Mouse (Mus musculus): ENCODE measurements around the gene Nanos2.

Nanos2 gene

GRCm38 (mm10) chr7:19017909-19018308 lies 30.7 kb downstream of the Nanos2 start:
- DNase-seq (ENCODE audit: low spot score): no peak

- DNase-seq (ENCODE audit: low spot score): no peak
Observed at GRCm38 (mm10) chr7:19021048-19021447, 33.8 kb downstream of the Nanos2 start.

- DNase-seq (ENCODE audit: low spot score): no peak
Observed at GRCm38 (mm10) chr7:19022189-19022958, 35.2 kb downstream of the Nanos2 start.

DNA sequence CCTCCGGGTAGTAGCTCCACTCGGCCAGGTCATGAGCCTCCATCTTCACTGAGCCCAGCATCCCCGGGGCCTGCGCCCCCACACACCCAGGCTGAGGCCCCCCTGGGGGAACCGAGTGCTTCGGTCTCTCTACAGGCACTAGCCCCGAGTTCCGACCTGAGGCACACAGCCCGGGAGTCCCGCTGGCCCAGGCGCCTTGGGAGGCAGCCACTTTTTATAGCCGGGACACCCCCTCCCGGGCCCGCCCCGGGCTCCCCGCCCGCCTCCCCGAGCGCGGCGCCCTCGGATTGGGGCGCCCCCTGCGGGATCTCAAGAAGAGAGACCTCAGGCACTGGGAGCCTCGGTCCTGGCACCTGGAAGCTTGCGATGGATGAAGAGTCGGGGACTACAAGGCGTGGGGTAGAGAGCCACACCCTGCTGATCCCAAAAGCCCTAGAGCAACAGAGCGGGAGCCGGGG lies 36.2 kb downstream of the Nanos2 start, which contains the start of gene Foxa3:
Foxa3 (minus strand) TSS at position 182 of the 458 bp plus-strand sequence.
- no peak for DNase-seq (ENCODE audit: low spot score)

GRCm38 (mm10) chr7:19024096-19024506 lies 36.9 kb downstream of the Nanos2 start, which contains the start of gene Sympk:
TSS of gene Sympk (plus strand) at chr7:19024377.
- DNase-seq (ENCODE audit: low spot score): peak; percentile 90

DNA sequence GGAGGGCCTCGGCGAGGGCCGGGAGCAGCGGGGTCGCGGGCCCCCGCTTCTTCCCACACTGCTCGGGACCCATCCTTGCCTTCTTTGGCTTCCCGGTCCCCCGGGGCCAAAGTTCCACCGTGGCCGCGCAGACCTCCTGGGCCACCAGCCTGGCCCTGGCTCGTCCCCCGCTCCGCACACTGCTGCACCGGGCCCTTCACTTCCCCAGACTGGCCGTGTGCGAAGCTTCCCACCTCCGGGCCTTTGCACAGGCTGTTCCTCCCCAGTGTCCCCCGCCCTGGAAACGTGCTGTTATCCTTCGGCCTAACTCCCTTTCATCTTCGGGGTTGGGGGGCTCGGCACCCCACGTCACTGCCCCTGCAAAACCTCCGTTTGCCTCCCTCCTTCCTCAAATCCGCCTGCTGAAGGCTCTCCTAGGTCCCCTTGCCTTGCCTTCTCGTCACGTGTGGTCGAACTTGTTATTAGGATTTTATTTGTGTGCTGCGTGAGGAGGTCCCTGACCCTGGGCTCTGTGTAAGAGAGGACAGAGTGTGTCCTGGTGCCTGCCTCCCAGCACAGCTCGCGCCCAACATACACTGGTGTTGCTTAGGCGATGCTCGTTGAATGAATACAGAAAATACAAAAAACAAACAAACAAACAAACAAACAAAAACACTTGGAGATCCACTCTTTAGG lies 37.5 kb downstream of the Nanos2 start:
- no peak for DNase-seq (ENCODE audit: low spot score)

GRCm38 (mm10) chr7:19028067-19028466 lies 40.9 kb downstream of the Nanos2 start:
- no peak for DNase-seq (ENCODE audit: low spot score)

DNA sequence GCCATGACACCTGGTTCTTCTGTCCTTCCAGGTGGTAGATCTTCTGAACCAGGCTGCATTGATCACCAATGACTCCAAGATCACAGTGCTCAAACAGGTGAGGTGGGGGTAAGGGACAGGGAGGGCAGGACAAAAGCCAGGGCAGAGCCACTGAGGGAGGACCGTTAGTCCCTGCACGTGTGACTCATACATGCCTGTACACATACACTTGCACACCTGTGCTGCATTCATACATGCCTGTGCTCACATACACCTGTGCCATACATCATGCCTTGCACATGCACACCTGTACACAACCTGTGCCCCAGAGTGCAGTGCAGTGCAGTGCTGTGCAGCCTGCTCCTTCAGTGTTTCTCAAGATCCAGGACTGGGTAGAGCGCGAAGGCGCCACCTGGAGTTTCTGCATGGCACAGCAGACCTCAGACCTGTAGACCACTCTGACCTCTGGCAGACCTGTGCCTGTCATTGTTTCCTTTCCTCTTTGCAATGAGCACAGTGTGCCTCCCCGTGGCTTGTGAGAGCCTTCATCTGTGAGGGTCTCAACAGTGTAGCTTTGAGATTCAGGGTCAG lies 42.0 kb downstream of the Nanos2 start:
- no peak for DNase-seq (ENCODE audit: low spot score)

DNA sequence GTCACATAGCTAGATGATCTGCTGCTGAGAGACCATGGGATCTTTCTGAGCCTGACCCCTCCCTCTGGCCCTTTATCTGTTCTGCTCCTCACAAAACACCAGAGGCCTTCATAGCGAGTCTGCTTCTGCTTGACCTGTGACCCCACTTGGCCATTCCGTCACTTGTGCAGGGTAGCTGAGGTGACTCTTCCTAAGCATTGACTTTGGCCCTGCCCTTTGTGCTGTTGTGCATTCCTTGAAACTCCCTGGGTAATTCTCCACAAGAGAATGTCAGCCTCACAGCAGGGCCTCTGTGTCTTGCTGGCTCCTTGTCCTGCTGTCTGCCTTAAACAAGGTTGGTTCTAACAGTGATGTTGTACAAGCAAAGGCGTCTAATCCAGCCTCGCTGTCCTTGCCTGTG lies 44.4 kb downstream of the Nanos2 start:
- no peak for DNase-seq (ENCODE audit: low spot score)
